Mouse (Mus musculus): ENCODE results near the gene Ggct.

Ggct gene

GRCm38 (mm10) chr6:55001320-55001719, 8.6 kb upstream of the Ggct start:
- in situ Hi-C loops (cut with MboI; ENCODE audit: unreplicated experiment in 2 of 2): no loop called here

DNA sequence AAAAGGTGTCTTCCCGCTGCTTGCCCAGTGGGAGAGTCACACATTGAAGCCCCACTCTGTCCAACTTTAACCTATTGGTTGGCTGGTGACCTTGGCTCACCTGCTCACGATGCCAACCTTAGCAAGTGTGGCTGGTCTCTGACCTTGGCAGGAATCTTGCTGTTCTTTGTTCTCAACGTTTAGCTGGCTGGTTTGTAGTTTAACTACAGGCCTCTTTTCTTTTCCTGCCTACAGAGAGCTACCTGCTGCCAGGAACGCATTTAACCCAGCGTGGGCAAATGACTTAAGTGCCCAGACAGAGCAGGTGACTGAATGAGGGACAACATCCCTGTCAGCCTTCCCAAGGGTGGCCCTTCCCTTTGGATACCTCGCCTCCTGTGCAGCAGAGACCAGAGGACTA, 5.0 kb upstream of the Ggct start:
- in situ Hi-C loops (cut with MboI; ENCODE audit: unreplicated experiment in 2 of 2): loop anchor here in 1 of 2 experiments (10.0 kb wide), 3 partner anchors 183 to 413 kb away; partner anchors contain the start of gene Znrf2

- in situ Hi-C loops (cut with MboI; ENCODE audit: unreplicated experiment in 2 of 2): loop anchor here in 1 of 2 experiments (10.0 kb wide), 3 partner anchors 182 to 412 kb away; partner anchors contain the start of gene Znrf2
Observed at GRCm38 (mm10) chr6:54996361-54996760, 3.6 kb upstream of the Ggct start.

DNA sequence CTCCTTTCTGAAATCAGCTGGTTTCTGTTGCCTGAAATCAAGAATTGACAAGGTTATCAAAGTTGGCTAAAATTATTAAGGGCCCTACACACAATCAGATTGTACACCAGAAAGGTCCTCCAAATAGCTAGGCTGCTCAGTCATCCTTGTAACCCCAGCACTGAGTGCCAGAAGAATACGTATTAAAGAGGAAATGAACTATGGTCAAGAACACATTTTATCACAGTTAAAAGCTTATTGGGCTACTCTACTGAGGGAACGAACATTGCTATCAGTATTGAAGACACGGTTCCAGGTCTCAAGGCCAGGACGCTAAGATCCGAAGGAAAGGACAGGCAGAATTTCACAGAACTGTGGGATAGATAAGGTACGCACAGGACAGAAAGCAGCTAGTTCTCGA, 609 bp downstream of the Ggct start:
- in situ Hi-C loops (cut with MboI; ENCODE audit: unreplicated experiment in 2 of 2): loop anchor here (5.0 to 10.0 kb wide), 8 partner anchors 70 to 407 kb away; partner anchors contain the start of gene Znrf2 (in 1 of the 2)

- in situ Hi-C loops (cut with MboI; ENCODE audit: unreplicated experiment in 2 of 2): loop anchor here (5.0 to 10.0 kb wide), 8 partner anchors 69 to 406 kb away; partner anchors contain the start of gene Znrf2 (in 1 of the 2)
Observed at GRCm38 (mm10) chr6:54991189-54991588, 1.6 kb downstream of the Ggct start.

DNA sequence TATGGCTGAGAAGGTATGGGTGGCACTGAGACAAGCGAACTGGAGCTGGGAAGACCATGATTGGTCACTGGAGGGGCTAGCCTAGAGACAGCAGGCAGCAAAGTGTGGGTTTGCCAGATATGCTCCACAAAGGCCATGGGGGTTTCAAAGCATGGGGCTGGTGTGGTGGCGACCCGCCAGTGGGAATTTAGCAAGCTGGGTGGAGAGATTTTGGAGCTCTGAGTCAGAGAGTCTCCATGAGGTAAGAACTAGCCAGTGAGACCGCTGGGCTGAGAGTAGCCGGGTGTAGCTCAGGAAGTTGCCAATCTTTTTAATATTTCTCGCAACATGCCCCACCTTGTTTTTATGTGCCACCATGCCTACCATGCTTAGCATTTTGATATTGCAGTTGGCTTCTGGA, 4.6 kb downstream of the Ggct start:
- in situ Hi-C loops (cut with MboI; ENCODE audit: unreplicated experiment in 2 of 2): no loop called here

GRCm38 (mm10) chr6:54984096-54984495, 8.7 kb downstream of the Ggct start:
- in situ Hi-C loops (cut with MboI; ENCODE audit: unreplicated experiment in 2 of 2): no loop called here

GRCm38 (mm10) chr6:54983526-54984050, 9.2 kb downstream of the Ggct start:
- in situ Hi-C loops (cut with MboI; ENCODE audit: unreplicated experiment in 2 of 2): no loop called here

DNA sequence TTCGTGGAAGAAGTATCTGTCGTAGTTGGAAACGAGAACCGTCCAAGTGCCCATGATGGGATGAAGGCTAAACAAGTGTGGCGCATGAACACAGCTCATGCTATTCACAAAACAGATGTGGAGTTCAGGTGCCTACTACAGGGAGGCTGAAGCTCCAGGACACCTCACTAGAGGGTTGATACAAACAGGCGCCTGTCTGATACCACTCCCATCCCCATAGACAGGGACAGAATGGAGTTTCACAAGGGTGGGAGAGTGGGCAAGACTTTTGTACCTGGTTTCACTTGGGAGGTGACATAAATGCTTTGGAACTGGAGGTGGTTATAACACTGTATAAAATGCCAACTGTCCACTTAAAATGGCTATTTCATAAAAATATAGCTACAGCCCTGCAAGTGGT, 13.3 kb downstream of the Ggct start:
- in situ Hi-C loops (cut with MboI; ENCODE audit: unreplicated experiment in 2 of 2): no loop called here

GRCm38 (mm10) chr6:54975616-54976015, 17.1 kb downstream of the Ggct start:
- in situ Hi-C loops (cut with MboI; ENCODE audit: unreplicated experiment in 2 of 2): no loop called here

GRCm38 (mm10) chr6:54974501-54974900, 18.2 kb downstream of the Ggct start:
- in situ Hi-C loops (cut with MboI; ENCODE audit: unreplicated experiment in 2 of 2): no loop called here

DNA sequence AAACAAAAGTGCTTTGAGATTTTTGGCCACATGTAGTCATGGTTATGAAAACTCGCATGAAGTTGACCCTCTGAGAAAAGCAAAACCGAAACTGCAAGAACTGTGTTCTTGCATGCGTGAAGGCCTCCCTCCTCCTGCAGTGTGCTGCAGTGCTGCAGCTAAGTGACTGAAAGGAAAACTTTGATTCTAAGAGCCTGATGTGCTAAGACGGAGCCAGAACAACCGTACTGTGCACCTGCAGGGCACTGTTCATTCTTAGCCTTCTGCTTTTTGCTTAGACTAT, 19.9 kb downstream of the Ggct start:
- in situ Hi-C loops (cut with MboI; ENCODE audit: unreplicated experiment in 2 of 2): no loop called here

DNA sequence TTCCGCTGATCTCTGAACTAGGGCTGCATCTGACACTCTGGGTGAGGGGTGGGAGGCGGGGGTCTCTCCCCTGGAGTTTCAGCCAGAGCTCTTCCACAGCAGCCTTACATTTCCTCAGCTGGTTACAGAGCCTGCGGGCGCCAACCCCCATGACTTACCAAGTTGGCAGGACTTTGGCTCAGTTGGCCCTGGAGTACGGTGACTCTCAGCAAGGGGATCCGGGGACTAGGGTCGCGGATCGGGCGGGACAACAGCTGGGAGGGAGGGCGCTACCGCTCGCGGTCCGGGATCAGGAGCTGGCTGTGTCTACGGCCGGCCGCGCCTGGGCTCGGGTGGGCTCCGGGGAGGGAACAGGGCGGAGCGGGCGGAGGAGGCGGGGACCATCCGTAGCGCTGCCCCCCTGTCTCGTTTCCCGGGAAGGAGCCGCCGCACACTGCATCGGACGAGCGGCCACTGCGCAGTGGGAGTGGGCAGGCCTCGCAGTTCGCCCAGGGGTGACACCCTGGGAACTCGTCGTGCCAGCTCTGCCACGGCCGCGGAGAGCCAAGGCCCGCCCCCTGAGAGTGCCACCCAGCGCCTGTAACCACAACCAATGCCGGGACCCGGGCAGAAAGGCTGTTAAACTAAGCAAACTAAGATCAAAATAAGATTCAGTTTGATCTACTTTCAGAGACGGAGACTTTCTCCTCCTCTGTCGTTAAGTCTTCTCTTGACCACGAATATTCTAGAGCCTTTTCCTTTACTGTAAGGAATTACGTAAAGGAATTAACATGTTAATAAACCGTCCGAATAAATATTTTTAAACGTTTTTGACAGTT, 20.4 kb downstream of the Ggct start, which contains the start of gene Nod1:
Gene Nod1, minus strand, starts transcription at position 502 of the 818 bp plus-strand sequence.
- in situ Hi-C loops (cut with MboI; ENCODE audit: unreplicated experiment in 2 of 2): no loop called here

DNA sequence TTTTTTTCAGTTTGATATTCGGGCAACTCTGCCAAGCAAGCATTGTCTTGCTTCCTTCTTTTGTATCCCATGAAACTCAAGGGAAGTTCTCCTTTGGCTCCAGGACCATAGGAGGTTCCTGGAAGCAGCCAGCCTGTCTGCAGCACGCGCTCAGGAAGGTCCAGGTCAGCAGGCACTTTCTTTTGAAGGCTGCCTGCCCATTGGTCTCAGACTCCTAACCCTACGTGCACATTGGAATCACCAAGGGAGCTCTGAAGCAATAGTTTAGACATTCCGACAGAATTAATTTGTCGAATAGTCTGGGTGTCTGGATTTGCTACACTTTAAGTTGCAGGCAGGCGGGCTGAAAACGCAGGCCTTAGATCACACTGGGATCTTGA, 21.0 kb downstream of the Ggct start:
- in situ Hi-C loops (cut with MboI; ENCODE audit: unreplicated experiment in 2 of 2): no loop called here

DNA sequence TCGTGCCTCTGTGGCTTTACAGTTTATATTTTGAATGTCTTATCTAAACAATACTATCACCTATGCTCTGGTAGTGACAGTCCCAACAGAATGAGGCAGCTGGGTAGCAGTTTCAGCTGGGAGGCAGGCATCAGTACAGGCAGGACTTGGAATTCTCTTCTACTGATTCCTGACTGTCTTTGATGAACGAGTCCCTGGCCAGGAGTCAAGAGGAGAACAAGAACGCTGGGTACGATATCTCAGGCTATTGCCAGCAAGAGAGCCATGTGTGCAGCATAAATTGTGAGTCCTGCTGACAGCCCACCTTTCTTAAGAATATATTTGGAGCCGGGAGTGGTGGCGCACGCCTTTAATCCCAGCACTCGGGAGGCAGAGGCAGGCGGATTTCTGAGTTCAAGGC, 22.2 kb downstream of the Ggct start:
- in situ Hi-C loops (cut with MboI; ENCODE audit: unreplicated experiment in 2 of 2): no loop called here

DNA sequence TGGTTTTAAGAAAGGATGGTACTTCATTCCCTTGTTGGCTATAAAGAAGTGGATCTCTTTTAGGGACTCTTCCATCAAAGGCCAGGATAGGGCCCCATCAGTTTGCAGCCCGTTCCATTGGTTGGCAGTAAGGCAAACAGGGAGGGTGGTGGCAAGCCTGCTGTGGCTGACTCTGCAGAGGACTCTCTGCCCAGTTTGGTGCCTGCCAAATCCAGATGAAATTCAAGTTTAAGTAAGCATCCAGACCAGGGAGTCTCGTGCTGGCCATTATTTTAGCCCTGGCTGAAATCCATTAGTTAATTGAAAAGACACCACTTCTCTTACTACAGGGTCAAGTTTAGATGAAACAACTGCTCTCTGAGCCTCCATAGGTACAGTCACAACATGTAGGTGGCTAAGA, 22.9 kb downstream of the Ggct start:
- in situ Hi-C loops (cut with MboI; ENCODE audit: unreplicated experiment in 2 of 2): no loop called here

GRCm38 (mm10) chr6:54967591-54967990, 25.2 kb downstream of the Ggct start:
- in situ Hi-C loops (cut with MboI; ENCODE audit: unreplicated experiment in 2 of 2): no loop called here

DNA sequence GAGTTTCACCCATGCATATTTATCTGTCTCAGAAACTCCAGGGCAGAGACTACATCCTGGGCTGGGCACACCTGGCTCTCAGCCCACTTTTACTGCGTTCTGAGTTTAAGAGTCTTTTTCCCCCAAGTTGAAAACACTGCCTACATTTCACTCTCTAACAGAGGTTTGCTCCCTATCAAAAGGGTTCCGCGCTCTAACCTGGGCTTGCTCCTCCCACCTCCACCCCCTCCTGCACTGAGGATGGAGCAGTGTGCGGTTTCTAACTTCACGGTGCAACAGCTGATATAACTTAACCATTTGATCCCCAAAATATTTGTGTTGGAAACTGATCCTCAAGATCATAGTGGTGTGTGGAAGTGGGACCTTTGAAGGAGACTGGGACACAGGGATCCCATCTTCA, 27.5 kb downstream of the Ggct start:
- in situ Hi-C loops (cut with MboI; ENCODE audit: unreplicated experiment in 2 of 2): no loop called here

GRCm38 (mm10) chr6:54964755-54965154, 28.0 kb downstream of the Ggct start:
- in situ Hi-C loops (cut with MboI; ENCODE audit: unreplicated experiment in 2 of 2): no loop called here

DNA sequence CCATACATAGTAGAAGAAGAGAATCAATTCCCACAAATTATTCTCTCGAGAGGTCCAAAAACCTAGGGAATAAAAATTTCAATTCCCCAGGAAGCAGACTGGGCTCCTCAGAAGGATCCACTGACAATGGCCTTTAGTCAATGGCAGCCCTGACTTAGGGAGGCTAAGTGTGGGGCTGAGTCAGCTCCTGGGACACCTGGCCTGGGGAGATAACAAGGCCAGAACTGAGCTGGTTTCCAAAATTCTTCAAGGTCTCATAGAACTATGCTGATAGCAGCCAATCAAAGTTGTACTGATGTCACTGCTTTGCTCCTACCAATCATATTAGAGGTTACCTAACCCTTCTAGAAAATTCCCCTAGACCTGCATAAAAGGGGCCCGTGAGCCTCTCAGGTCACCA, 29.2 kb downstream of the Ggct start:
- in situ Hi-C loops (cut with MboI; ENCODE audit: unreplicated experiment in 2 of 2): no loop called here

- in situ Hi-C loops (cut with MboI; ENCODE audit: unreplicated experiment in 2 of 2): no loop called here
Observed at GRCm38 (mm10) chr6:54957655-54958054, 35.1 kb downstream of the Ggct start.

- in situ Hi-C loops (cut with MboI; ENCODE audit: unreplicated experiment in 2 of 2): no loop called here
Observed at GRCm38 (mm10) chr6:54956425-54956824, 36.3 kb downstream of the Ggct start.
